Mouse (Mus musculus): ENCODE measurements around the gene Zdhhc4.

Zdhhc4 gene

DNA sequence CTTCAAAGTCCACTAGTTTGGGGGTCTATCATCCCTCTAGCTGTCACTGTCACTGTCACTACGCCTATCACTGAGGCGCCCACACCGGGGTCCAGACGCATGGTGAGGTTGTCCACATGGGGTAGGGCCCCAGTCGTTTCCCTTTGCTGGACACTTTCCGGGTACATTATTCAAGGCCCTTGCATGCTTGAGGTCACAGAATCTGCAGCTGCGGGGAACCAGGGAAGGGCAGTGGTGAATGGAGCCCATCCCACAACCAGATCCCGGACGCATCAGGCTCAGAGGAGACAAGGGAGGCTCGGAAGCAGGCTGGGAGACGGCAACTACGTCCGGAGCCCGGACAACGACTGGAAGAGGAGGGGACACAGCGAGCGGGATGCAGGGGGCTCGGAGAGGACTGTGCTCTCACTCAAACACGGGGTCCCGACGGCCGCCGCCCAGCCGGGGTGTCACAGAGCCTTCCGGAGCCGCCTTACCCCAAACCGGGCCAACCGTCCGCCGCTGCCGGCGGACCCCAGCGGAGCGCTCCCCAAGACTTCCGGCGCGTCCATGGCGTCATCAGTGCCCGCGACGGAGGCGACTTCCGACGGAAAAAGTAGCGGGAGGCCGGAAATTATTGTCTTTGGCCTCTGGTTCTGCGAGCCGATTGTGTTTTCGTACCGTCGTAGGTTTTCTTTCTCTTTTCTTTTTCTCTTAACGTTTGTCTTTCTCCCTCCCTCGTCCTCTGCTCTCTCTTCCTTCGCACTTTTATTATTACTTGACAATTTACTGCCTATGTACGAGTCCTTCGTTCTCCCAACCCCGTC, at the start of gene Zdhhc4:
Zdhhc4 (minus strand) TSS at position 567 of the 806 bp plus-strand sequence.
- peak; percentile 95 to 96 for DNase-seq

DNA sequence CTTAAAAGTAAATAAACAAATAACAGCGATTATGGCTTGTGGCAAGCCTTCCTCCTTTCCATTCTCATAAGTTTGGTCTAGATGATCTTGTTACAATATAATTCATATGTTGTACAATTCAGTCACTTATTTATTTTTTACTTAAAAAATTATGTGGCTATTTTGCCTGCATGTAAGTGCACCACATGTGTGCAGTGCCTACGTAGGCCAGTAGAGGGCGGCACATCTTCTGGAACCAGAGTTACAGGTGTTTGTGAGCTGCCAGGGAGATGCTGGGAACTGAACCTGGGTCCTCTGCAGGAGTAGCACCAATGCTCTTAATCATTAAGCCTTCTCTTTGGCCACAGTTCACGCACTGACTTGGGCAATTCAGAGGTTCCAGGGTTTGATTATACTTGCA, 47.1 kb upstream of the Zdhhc4 start:
- peak; percentile 29 to 32 for DNase-seq

DNA sequence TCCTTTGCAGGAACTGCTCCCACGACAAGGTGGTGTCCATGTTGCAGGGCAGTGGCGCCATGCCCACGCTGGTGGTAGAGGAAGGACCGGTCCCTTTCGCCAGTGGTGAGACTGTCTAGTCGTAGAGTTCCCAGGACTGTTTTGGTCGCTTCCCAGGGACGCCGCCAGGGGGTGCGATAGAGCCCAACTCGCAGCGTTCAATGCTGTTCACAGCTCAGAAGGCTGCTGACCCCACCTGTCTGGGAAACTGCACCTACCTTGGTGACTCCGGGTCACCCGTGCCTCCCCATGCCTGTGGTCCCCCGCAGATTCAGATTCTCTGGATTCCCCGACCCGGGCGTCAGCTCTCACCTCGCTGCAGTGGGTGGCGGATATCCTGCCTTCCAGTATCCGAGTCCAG, 46.2 kb upstream of the Zdhhc4 start:
- DNase-seq, result peak; percentile 70 to 71

DNA sequence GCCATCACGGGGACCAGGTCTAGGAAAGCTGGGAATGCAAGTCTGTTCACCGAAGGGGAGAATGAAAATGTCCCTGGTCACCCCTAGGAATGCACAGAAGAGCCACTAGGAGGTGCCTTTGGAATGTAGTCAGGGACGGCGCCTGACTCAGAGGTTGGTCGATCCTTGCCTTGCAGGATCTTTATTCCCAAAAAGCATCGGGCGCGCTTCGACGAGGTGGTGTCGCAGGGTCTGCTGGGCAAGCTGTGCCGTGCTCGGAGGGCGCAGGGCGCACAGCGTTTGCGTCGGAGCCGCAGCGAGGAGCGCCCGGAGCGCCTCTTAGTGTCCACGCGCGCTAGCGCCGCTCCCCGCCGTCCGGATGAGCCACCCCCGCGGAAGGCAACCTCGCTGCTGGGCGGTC, 43.8 kb upstream of the Zdhhc4 start:
- no peak for DNase-seq

DNA sequence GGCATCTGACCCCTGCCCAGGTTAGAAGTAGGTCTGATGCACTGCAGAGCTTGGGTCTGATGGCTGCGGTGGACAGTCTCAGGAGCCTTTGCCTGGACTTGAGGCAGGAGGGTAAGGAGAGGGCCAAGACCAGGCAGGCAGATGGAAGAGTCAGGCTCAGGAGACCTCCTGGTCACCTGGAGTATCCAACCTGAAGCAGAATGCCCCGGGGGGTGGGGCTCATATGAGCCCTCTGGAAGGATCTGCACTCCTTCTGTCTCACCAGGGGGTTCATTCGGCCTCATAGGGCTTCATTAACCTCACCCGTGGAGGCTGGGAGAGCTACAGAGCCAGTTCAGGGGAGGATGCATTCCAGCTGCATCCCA, 42.1 kb upstream of the Zdhhc4 start:
- DNase-seq, result no peak

DNA sequence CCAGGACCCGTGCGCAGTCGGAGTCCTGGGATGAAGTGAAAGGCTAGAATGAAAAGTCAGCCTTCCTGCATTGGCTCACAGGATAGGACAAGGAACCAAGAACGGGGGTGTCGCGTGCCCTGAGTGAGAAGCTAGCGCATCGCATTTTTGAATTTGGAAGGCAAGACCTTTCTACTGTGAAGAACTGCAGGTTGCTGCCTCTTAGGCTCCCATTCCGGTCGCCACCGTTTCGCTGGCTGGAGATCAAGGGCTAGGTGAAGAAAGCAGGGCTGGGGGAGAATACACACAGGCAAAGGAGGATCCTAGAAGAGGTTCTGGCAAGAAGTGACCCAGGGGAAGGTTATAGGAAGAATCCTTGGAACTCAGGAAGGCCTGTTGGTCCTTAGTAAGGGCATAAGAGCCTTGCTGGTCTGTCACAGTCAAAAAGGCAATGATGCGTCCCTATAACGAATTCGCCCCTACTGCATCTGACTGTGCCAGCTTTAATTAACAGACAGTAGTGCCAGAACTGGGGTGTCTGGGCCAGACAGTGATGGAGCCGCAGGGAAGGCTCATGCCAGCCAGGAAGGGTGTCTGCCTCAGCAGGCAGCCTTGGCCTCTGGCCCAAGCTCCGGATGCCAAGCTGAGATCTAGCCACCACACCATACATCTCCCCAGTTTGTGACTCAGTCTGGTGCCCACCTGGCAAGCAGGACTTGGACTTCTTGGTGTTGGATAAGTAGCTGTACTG, 41.5 kb upstream of the Zdhhc4 start:
- DNase-seq, result no peak

DNA sequence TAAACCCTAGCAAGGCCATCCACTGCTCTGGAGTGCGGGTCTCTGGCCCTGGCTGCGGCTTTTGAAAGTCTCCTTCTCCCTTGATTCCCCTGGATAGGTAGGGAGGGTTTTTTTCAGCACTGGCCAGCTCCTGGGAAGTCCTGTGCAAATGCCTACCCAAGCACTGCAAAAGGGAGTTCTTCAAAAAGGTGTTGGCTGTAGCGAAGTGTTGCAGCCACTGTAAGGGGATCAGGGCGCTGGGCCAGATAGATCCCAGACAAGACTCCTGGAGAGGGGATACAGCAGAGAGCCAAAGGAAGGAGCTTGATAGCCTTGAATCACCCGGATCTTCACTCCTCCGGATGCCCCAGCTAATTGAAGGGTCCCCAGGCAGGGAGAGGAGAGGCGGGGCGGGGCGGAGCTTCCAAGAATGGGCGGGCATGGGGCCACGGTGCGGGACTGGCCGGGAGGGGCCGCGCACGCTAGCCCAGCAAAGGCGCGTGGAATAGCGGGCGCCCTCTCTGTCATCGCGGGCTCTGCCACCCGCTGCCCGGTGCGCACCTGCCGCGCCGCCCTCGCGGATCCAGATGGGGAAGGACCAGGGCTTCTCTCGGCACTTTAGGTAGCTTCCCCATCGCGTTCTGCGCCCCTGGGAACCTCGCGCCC, 40.7 kb upstream of the Zdhhc4 start:
- DNase-seq, result no peak

DNA sequence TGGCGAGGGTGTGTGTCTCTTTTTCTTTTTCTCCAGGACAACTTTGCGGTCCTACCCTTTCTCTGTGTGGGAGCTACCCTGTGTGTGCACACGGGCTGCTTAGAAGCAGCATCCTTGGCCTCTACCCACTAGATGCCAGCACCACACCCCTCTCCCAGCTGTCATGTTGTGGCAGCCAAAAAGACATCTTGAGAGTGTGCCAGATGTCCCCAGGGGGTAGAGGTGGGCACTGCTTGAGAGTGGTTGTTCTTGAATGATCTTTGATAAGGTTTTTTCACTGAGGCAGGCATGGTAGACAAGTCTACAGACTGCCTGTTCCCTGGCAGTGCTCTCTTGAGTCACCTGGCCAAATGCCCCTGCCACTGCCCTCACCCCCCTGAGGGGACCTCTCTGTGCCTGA, 38.9 kb upstream of the Zdhhc4 start:
- DNase-seq, result no peak

DNA sequence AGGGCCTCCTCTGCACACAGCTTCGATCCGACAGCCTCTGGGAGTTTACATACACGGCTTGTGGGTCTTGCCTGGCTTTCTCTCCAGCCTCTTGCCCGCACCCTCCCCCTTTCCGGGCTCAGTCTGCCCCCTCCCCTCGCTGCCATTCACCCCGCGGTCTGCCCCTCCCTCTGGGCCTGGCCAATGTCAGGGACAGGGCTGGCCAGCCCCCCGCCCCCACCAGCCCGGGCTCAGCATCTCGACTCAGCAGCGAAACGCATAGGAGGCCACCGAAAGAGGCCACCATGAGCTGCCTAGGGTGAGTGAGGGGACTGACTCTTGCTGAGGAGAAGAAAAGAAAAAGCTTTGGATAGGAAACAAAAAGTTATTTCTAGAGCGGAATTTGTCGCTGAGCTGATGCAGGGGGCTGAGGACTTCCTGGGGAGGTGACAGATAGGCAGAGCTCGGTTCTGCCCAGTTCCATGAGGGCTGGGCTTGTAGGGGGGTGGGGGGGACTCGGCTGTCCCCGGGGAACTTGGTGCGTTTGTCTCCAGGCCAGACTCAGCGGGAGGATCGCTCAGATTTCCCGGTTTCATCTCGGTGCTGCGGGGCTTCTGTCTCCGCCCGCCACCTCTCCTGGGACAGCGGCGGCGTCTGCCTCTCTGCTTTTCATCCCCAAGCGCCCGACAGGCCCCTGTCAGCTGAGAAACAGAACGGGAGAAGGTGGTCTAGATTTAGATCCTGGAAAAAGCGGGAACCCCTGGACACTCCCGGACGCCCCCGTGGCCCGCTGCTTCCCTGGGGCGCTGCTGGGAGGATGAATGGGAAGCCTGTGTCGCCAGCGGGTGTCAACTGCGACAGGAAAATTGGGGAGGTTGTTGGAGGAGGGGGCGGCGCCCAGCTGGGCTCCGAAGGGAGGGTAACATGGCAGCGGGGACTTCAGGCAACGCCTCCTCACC, 34.9 kb upstream of the Zdhhc4 start:
- no peak for DNase-seq

DNA sequence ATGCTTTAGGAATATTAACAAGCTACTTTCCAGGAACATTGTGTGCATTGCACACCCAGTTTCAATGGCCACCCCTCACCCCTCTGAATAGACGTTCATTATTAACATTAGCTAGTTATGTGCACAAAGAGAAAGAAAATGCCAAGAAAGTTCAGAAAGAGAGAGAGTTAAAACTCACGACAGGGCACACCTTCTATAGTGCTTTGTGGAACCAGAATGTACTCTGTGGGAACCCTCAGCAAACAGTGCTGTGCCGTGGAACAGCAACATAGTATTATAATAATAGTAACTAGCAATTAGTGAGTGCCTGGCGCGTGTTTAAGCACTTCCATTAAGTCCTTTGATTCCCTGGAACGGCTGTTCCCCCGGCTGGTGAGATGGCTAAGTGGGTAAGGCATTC, 32.4 kb upstream of the Zdhhc4 start:
- no peak for DNase-seq

DNA sequence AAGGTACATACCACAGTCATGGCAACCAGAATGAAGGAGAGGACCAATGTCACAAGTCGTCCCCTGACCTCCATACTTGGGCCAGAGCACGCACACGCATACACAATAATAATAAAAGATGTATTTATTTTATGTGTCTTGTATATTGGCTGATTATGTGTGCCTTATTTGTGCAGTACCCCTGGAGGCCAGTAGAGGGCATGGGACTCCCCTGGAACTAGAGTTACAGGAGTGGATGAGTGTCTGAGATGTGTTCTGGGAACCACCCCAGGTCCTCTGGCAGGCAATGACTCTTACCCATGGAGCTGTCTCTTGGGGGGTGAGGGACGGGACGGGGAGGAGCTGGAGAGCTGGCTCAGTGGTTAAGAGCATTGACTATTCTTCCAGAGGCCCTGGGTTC, 30.9 kb upstream of the Zdhhc4 start:
- DNase-seq, result peak; percentile 47 to 54

DNA sequence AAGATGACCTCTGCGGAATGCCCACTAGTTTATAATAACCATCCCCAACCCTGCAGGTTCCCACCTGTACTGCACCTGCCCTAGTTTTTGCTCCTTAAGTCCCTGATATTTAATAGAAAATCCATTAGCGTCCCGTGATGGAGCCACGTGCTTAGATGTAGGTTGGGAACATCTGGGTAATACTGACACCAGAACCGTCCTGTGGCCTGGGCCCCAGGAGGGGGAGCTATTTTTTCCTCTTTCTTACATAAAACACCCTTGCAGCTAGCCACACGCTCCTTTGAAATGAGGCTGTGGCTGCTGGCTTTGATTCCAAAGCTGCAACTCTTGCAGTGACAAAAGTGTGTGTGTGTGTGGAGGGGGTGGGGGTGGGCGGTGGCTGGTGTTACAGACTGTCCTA, 30.2 kb upstream of the Zdhhc4 start:
- no peak for DNase-seq

DNA sequence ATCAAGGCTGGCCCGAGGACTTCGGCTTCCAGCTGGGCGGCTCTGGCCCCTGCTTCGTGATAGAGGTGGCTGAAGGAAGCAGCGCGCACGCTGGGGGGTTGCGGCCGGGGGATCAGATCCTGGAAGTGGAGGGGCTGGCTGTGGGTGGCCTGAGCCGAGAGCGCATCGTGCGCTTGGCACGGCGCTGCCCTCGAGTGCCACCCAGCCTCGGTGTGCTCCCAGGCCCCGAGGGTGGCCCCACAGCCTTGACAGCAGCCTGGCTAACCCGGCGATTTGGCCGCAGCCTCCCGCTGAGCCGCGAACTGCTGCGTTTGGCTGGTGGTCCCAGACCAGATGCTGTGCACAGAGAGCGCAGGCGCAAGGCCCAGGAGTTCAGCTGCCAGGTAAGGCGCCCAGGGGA, 28.5 kb upstream of the Zdhhc4 start:
- DNase-seq, result no peak

DNA sequence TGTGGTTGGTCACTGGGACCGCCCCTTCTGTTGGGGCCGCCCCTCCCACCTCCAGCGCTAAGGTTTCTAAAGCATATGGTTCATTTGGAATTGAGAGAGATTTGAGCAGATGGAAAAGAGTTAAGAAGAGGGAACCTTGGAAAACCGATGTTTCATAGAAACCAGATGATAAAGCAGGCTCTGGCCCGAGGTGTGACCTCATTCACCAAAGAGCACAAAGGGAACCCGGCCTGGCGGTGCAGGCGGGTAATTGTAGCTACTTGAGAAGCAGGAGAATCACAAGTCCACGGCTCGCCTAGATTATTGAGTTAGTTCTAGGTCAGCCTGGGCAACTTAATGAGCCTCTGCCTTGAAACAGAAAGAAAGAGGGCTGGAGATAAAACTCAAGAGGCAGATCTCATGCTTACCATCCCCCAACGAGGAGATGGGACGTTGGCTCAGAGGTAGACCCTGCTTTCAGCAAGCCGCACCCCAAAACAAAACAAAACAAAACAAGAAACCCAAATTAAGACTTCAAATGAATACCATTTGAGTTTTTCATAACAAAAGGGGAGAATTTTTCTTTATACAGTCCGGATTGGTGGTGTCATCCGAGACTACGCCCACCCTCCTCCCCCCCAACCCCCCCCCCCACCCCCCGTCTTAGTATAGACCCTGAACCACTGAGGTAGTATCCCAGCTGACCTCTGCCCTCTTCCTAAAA, 27.8 kb upstream of the Zdhhc4 start, which contains the start of gene Grid2ip:
Grid2ip (plus strand) TSS at position 653 of the 703 bp plus-strand sequence.
- no peak for DNase-seq

DNA sequence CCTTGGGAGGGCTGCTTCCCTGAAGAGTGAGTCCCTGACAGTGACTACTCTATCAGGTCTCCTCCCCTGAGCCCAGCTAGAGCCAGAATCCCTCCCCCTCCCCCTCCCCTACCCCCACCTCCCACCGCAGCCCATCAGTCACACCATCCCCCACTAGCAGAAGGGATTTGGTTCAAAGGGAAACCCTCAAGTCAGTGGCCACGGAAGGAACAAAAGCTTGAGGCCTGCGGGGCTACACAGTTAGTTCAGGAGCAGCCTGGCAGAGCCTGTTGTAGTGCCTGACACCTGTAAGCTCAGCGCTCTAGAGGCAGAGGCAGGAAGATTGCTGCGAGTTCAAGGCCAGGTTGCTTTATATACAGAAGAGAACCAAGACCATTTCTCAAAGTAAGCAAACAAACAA, 27.0 kb upstream of the Zdhhc4 start:
- no peak for DNase-seq

DNA sequence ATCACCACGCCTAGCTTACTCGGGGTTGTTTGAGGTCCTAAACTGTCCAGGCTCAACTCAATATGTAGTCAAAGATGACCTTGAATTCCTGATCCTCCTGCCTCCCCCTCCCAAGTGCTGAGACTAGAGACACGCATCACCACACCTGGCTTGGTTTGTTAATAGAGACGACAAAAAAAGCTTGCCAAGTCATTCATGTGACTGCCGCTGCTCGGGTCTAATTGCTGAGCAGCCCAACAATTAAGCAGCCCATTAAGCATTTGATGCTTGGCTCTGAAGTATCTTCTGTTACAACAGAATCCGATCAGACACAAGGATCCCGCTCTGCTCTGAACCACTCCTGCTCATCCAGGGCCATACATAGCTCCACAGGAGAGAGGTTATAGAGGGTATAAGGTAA, 17.3 kb upstream of the Zdhhc4 start:
- no peak for DNase-seq

DNA sequence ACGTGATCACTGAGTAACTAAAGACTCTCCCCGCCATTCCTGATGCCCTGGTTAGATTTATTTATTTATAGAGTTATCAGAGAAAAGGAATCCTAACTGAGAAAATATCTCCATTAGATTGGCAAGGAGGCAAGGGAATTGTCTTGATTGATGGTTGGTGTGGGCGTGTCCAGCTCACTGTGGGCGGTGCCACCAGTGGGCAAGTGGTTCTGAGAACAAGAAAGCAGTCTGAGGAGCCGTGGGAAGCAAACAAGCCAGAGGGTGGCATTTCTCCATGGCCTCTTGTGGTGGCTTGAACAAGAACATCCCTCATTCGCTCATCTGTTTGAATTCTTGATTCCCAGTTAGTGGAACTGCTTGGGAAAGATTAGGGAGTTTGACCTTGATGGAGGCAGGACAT, 10.5 kb upstream of the Zdhhc4 start:
- no peak for DNase-seq

DNA sequence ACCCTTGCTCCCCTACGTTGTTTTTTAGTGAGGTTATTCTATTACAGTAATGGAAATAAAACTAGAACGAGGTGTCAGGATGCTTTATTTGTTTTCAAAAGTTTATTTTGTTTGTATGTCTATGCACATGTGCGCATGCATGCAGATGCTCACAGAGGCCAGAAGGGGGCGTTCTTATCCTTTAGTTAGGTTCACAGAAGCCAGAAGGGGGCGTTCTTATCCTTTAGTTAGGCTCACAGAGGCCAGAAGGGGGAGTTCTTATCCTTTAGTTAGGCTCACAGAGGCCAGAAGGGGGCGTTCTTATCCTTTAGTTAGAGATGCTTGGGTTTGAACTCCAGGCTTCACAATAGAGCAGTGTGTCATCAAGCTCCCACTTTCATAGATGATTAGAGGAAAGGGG, 7.5 kb upstream of the Zdhhc4 start:
- DNase-seq, result no peak

DNA sequence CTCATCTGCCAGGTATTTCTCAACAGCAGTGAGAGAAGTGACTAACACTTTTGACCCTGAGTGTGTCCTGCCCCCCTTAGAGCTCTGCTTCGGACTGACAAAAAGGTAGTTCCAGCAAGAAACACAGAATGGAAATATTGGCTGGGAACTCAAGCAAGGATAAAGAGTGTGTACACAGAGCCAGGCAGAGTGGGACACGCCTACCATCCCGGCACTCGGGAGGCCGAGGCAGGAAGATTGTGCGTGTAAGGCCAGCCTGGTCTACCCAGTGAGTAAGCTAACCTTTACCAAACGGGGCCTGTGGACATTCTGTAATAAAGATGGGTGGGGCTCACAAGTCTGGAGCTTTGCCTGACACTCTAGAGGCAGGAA, 6.0 kb upstream of the Zdhhc4 start:
- DNase-seq, result no peak

DNA sequence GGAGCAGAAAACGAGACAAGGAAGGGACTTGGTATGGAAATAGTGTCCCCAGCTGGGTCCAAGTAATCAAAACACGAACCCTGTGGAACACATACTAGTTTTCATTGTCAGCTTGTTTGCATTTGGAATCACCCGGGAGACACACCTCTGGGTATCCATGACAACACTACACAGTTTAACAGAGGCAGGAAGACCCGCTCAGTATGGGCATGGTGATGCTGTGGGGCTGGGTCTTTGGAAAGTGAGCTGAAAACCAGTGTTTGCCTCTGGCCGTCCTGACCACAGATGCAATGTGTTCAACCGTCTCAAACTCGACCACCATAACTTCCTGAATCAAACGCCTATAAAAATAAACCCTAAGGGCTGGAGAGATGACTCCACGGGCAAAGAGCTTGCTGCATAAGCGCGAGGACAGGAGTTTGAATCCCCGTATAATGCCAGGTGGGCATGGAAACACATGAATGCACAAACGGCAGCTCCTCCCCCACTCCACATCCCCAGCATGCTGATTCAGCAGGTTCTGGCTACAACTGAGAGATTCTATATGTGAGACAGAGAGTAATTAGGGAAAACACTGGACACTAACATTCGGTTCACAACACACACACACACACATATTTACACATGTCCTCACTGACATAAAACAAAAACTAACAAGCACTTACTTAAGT, 5.5 kb upstream of the Zdhhc4 start:
- DNase-seq, result no peak

DNA sequence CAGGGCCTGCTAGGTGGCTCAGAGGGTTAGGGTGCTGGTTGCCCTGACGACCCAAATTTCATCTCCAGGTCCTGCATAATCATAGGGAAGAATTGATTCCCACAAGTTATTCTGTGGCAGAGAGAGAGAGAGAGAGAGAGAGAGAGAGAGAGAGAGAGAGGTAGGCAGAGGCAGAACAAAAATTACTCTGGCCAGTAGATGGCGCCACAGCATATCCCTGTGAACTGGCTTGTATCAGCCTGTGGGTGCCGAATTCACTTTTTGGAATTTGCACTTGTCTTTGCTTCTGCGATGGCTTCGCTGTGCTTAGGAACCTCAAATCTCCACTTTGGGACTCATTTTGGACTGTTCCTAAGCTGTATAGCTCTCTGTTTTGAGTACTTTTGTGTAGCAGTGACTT, 4.8 kb upstream of the Zdhhc4 start:
- DNase-seq, result peak; percentile 84 to 87

DNA sequence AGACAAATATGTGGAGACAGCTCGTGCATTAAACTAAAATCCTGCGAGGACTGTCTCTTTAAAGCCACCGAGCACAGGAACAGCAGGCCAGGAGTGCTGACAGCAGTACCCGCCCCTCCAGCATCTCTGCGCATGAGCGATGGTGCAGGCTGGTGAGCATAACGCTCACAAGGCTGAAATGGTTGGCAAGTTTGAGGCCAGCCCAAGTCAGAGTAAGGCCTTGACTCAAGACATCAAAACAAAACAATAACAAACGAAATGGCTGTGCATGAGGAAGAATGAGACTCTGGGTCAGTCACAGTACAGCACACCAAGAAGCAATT, 11.8 kb downstream of the Zdhhc4 start:
- no peak for DNase-seq

Measured in B cell, adult 2 months (primary cell).